Mouse (Mus musculus) c-Kit-positive CD71-negative TER-119-negative erythroid progenitor cells, embryonic 14.5 days (primary cell): ENCODE measurements around the gene Eci1.
A peak's percentile ranks its signal among the peaks of the same experiment; 100 is the strongest.

ENCODE experiments used
- DNase-seq: peaks from one replicate; pipeline ENCODE4 v3.0.0-alpha.2; 2013; ENCODE audit warnings: low read depth

The Eci1 gene

DNA sequence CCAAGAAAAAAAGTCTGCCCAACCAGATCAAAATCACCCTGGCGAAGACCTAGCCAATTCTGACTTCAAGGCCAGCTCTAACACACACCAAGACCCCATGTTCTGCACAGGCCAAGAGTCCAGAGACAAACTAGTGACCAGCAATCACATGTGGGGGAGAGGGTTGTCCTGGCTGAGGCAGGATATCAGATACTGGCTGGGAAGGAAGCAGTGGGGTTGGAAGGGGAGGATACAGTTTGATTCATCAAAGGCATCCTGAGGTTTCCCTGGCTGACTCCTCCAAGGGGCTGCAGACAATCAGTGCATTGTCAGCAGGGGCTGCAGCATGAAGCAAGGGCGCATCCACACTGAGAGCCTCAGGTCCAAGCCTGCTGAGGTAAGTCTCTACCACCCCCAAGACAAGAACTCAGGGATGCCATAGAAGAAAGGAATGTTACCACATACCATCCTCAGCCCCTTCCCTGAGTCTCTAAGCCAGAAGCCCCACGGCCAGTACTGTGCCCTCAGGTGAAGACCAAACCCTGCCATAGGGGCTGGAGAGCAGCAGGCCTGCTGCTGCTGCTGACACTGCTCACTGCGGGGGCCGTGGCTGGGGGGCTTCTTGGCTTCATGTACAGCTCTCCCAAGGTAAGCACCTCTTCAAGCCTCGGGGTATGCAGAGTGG, 47.3 kb downstream of the Eci1 start, which contains the start of gene Bricd5:
Gene Bricd5 (plus strand): TSS at position 273 of the 664 bp plus-strand sequence.
- no peak for DNase-seq

- no peak for DNase-seq
These were observed 48.1 kb downstream of the Eci1 start for GRCm38 (mm10) chr17:24474557-24474956.

GRCm38 (mm10) chr17:24475586-24475985, 49.1 kb downstream of the Eci1 start:
- no peak for DNase-seq

GRCm38 (mm10) chr17:24476022-24476776, 49.8 kb downstream of the Eci1 start:
- DNase-seq: no peak

DNA sequence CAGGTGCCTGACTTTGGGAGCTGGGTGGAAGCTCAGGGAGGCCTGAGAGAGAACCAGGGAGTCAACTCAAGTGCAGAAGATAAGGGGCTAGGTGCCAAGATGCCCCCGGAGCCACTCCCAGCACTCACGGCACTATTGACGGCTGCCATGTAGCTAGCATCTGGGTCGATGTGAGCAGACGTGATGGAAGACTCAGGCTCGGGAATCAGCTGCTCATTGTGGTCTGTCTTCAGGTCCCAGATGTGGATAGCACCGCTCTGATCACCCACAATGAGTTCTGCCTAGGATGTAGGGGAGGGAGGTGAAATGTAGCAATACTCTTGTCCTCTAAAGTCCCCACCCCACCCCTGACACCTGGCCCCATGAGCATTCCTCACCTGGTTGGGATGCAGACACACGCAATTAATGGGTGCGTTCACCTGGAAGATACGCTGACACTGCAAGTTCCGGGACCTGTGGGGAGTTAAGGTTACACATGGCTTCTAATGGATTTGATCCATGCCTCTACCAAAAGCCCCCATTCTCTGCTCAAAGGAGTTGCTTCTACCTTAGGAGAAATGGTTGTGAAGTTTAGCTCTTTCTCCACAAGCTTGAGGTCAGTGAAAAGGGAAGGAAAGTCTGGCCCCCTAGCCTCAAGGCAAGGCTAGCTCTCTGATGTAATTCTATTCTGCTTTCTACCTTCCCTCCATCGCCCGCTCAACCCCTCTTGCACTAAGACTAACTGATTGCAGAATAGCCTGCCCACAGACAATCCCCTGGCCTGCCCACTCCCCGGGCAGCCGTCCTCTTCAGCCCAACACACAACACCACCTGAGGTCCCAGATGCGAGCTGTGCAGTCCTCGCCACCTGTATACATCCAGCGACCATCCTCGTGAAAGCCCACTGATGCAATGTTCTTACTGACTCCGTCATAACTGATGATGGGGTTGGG, 50.9 kb downstream of the Eci1 start:
- DNase-seq: no peak

GRCm38 (mm10) chr17:24477985-24478600, 51.7 kb downstream of the Eci1 start:
- no peak for DNase-seq

DNA sequence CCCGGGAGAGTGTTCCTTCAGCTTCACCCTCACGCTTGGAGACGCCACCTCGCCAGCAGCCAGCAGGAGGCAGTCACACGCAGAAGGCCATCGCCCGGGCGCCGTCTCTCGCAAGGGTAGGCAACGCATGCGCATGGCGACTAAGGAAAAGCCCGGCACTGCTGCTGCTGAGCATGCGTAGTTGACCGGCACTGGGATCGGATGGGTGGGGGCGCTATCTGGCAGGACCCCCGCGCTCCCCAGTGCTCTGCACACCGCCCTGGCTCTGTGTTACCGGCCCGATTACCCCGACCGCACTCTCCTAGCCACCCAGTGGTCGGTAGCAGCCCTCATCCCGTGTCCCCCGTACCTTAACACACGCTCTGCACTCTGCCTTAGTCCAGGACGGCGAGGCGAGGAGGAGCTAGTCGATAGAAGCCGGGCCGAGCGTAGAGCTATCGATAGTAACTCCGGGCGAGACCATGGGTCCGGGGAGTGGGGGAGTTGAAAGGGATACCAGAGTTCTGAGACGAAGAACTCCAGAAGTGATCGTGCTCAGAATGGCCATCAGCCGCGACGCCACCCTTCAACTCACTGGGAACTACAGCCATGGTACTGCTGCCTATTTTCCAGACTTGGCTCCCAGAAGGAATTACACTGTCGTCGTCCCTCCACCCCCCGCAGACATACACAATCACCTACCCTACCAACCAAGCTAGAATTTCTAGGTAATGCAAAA, 52.4 kb downstream of the Eci1 start, which contains the start of gene Mlst8:
Gene Mlst8 (minus strand): TSS at position 416 of the 718 bp plus-strand sequence.
- DNase-seq: peak; percentile 93

DNA sequence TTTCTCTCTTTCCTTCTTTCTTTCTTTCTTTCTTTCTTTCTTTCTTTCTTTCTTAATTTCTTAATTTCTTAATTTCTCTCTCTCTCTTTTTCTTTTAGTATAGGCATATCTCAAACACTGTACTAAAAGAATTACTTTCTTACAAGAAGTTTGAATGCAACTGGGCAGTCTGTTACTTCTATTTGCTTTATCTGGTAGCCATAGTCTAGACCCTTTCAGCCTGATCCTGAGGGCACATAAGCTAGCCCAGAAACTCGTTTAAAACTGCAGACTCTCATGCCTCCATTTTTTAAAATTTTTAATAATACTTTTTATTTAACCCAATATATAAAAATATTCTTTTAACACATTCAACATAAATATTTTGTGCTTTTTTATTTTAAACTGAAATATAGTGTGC, 53.0 kb downstream of the Eci1 start:
- DNase-seq: no peak

DNA sequence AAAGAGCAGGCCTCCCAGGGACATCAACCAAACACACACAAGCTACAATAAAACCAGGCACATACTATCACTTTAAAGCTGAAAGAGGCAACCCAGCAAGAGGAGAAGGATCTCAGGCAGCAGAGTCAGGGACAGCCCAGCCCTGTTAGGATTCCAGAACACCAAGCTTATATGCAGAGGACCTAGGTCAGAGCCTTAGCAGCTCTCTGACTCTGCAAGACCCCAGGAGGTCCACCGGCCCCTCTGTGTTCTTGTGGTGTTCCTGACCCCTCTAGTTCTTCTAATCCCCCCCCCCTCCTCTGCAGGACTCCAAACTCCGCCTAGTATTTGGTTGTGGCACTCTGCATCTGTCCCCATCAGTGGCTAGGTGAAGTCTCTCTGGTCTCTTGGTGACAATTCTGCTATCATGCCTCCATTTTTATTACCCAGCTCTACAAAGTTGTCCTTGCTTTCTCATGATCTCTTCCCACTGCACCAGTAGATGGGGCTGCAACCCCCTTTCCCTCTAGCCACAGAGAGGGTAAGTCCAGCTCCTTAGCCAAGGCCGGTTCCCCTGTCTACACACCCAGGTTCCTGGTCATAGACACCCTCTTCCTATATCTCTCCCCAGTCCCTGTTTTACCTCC, 53.9 kb downstream of the Eci1 start:
- no peak for DNase-seq

DNA sequence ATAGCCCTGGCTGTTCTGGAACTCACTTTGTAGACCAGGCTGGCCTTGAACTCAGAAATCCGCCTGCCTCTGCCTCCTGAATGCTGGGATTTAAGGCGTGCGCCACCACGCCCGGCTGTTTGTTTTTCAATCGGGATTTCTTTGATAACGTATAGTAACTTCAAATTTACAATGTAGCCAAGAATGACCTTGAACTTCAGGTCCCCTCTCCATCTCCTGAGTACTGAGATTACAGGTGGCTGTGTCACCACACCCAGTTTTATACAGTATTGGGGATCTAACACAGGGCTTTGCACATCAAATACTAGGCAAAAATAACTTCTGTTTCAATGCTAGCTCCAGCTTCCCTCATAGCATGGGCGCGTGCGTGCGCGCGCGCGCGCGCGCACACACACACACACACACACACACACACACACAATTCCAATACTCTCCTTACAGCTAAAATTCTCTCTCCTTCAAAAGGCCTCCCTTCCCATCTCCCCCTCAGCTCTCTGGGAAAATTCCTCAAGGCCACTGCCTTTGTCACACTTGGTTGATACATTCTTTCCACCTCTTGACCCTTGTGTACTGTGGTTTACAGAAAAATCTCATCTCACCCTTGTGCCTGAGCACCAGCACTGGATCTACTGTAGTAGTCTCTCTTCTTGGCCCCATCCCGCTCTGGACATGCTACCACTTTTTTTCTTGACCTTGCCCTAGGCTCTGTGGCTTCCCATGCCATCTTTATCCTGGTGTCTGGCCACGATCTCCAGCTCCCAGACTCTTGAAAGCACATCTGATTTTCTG, 54.8 kb downstream of the Eci1 start:
- no peak for DNase-seq

- no peak for DNase-seq
These were observed 57.1 kb downstream of the Eci1 start for GRCm38 (mm10) chr17:24483495-24483894.

DNA sequence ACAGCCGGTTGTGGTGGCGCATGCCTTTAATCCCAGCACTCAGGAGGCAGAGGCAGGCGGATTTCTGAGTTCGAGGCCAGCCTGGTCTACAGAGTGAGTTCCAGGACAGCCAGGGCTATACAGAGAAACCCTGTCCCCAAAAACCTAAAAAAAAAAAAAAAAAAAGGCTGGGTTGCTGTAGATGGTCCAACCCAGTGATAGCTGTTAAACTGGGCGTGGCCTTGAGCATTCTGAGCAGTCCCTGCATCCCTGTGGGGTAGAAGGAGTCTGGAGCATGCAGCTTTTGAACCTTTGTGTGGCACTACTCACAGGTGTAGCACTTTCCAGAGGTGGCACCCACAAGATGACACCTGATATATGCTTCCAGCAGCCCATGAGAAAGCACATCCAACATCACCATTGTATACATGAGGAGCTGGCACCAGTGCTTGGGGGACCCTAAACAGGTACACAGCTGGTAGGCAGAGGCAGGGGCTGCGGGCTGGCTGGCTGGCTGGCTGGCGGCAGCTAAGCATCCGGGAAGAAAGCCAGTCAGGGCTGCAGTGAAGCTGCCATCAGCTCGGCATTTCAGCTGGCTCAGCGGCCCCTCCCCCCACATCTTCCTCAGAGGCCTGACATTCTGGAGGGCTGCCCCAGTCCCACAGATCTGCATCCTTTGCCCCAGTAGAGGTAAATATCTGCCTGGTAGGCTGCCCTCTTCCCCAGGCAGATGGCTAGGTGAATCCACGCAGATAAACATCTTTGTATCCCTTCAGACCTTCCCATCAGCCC, 58.8 kb downstream of the Eci1 start:
- DNase-seq: no peak

DNA sequence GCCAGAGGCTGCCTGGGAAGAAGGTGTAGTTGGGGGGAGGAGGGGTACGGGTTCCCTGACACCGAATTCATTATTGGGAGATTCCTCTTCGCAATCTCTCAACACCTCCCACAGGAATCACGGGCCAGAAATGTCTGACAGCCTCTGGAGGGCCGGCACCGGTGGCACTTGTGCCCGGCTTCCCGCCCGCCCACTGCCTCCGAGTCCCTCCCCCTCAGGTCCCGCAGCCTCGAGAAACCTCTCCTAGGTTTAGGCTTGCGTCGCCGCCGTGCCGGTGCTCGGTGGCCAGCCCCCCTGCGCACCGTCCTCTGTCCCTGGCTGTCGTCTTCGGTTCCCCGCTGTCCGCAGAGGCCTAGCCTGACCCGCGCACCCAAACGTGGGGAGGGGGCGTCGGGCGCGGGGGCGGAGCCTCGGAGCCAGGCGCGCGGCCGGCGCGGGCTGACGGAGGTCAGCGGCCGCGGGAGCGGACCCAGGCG, 61.8 kb downstream of the Eci1 start, which contains the start of gene Caskin1:
Gene Caskin1 (plus strand): TSS at position 416 of the 476 bp plus-strand sequence.
- no peak for DNase-seq

DNA sequence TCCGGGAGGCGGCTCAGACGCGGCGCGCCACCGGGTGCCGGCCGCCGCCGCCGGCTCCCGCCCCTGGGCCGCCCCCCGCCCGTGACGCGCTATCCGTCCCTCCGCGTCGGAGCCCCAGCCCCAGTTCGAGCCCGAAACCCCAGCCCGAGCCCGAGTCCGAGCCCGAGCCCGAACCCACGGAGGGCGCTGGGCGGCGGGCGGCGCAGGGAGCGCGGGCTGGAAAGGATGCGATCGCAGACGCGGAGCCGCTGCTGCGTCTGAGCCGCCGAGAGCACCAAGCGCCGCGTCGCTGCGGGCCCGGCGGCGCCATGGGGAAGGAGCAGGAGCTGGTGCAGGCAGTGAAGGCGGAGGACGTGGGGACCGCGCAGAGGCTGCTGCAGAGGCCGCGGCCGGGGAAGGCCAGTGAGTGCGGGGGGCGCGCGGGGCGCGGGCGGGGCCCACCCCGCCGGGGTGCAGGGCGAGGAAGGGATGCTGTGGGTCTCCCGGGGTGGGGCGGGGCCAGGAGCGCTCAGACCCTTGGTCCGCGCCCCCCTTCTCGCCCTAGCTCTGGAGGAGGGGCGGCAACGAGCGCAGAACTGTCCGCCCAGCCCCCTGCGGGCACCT, 62.3 kb downstream of the Eci1 start:
- no peak for DNase-seq
